Mouse (Mus musculus) olfactory bulb, adult 2 months (tissue): ENCODE data around the gene Olfr15.

Experiments
- CTCF ChIP-seq: fragments of 200-500 bp; IDR thresholded peaks from 2 replicates; pipeline ENCODE4 v1.5.1; 2012; ENCODE audit warnings: low read depth, mild to moderate bottlenecking, low read length, moderate library complexity; ENCODE audit not compliant: insufficient read depth
- POLR2A ChIP-seq: fragments of 200-500 bp; IDR thresholded peaks from 2 replicates; pipeline ENCODE4 v1.6.1; 2012; ENCODE audit warnings: mild to moderate bottlenecking, low read depth, low read length, moderate library complexity; ENCODE audit not compliant: insufficient read depth

- TF ChIP-seq CTCF (no peak), POLR2A (no peak)
These were observed 49.4 kb upstream of the Olfr15 start for GRCm38 (mm10) chr16:3781237-3781636.
